Mouse (Mus musculus) bone marrow, adult 2 months (tissue): ENCODE measurements at regions not wholly inside any gene's neighbourhood (a gene's known extent, or its start where the extent isn't known, plus 50 kb on each side); places are given as distances from the start of the nearest gene placed in this dataset.

Experiments used
- CTCF ChIP-seq: fragments of 200-500 bp; IDR thresholded peaks from 2 replicates; pipeline ENCODE4 v1.5.1; 2011; ENCODE audit warnings: low read length, control low read depth; ENCODE audit not compliant: control insufficient read depth, insufficient read depth
- POLR2A ChIP-seq: fragments of 200-500 bp; IDR thresholded peaks from 2 replicates; pipeline ENCODE4 v1.6.1; 2011; ENCODE audit warnings: low read depth, mild to moderate bottlenecking, control low read depth, low read length, borderline replicate concordance; ENCODE audit not compliant: control insufficient read depth

GRCm38 (mm10) chr17:31751262-31751661, 73.7 kb downstream of the Cryaa start:
- peak; percentile 77 for TF ChIP-seq CTCF
- no peak for TF ChIP-seq POLR2A
